Mouse (Mus musculus) forebrain, embryonic 11.5 days (tissue): ENCODE results near the gene Arhgap44. TPM values are rescaled to one million over a fixed set of nuclear protein-coding genes. Genes with fewer than 3 reads are reported as not detected.

ENCODE experiments used
- ATAC-seq: fragments of 200-750 bp; cut with Nextera tagmentation; replicated peaks from 2 replicates; pipeline ENCODE4 v1.8.0; 2017; ENCODE audit warnings: moderate TSS enrichment; ENCODE audit not compliant: low FRiP score
- DNase-seq: peaks from one replicate; pipeline ENCODE4 v3.0.0-alpha.2; 2017; ENCODE audit warnings: low spot score
- H3K27ac ChIP-seq: fragments of 300-500 bp; sonication (generic); 2 replicates; pipeline ENCODE4 v1.5.1; 2014; ENCODE audit warnings: low read depth, low read length
- H3K27me3 ChIP-seq: fragments of 300-500 bp; sonication (generic); 2 replicates; pipeline ENCODE4 v1.6.1; 2014; ENCODE audit warnings: mild to moderate bottlenecking, low read length, mixed read lengths; ENCODE audit not compliant: control insufficient read depth, insufficient read depth
- H3K36me3 ChIP-seq: fragments of 300-500 bp; sonication (generic); 2 replicates; pipeline ENCODE4 v1.6.1; 2014; ENCODE audit warnings: mild to moderate bottlenecking, low read length, moderate library complexity, mixed read lengths; ENCODE audit not compliant: control insufficient read depth, insufficient read depth
- H3K4me1 ChIP-seq: fragments of 300-500 bp; sonication (generic); replicated peaks from 2 replicates; pipeline ENCODE4 v1.6.1; 2014; ENCODE audit warnings: low read length, mixed read lengths; ENCODE audit not compliant: control insufficient read depth, insufficient read depth
- H3K4me2 ChIP-seq: fragments of 300-500 bp; sonication (generic); 2 replicates; pipeline ENCODE4 v1.6.1; 2014; ENCODE audit warnings: low read depth, mild to moderate bottlenecking, low read length, moderate library complexity, mixed read lengths; ENCODE audit not compliant: severe bottlenecking
- H3K4me3 ChIP-seq: fragments of 300-500 bp; sonication (generic); 2 replicates; pipeline ENCODE4 v1.5.1; 2014; ENCODE audit warnings: low read depth, low read length
- H3K9ac ChIP-seq: fragments of 300-500 bp; sonication (generic); 2 replicates; pipeline ENCODE4 v1.6.1; 2014; ENCODE audit warnings: low read length
- H3K9me3 ChIP-seq: fragments of 300-500 bp; sonication (generic); 2 replicates; pipeline ENCODE4 v1.6.1; 2016; ENCODE audit warnings: low read length, mixed read lengths; ENCODE audit not compliant: control insufficient read depth
- WGBS: fragments of 180-500 bp; shearing (Covaris S2); extraction: QIAGEN DNeasy Blood & Tissue Kit; methylation state at CpG from one replicate; pipeline ENCODE4 v1.1.7; 2014; 5-methylcytosine and 5-hydroxymethylcytosine counted together
- polyA plus RNA-seq: library from polyadenylated mRNA; unstranded; fragments of >200 nt; fragmentation: Nextera tagmentation; extraction: Ambion mirVana; gene quantifications from 2 replicates; pipeline ENCODE4 v1.2.1, GENCODE M21; 2014

Arhgap44 gene
- polyA plus RNA-seq, 1 experiment from 2014 or later, result 4.5 TPM

- Histone ChIP-seq H3K4me1 (no peaks in the 10 kb centered on the region), H3K4me3 (no peak overlapping the region), H3K27me3 (no peaks in the 10 kb centered on the region), H3K9ac (no peak overlapping the region), H3K4me2 (no peak overlapping the region), H3K36me3 (no peaks in the 10 kb centered on the region), H3K9me3 (no peaks in the 10 kb centered on the region), H3K27ac (no peak overlapping the region)
- 73% methylated on average over 7 of the region's 7 CpGs for WGBS
- no peak for ATAC-seq
- no peak for DNase-seq
Observed at GRCm38 (mm10) chr11:65058224-65058908, 104.4 kb downstream of the Arhgap44 start.

- H3K4me2 ChIP-seq, result no peak overlapping the region
- no peak overlapping the region for H3K4me3 ChIP-seq
- no peaks in the 10 kb centered on the region for H3K9me3 ChIP-seq
- no peaks in the 10 kb centered on the region for H3K27me3 ChIP-seq
- WGBS, result 94% methylated on average over 7 of the region's 7 CpGs
- ATAC-seq, result no peak
- H3K4me1 ChIP-seq, result no peaks in the 10 kb centered on the region
- no peak for DNase-seq
- no peak overlapping the region for H3K9ac ChIP-seq
- H3K27ac ChIP-seq, result no peak overlapping the region
- H3K36me3 ChIP-seq, result no peaks in the 10 kb centered on the region
Observed at GRCm38 (mm10) chr11:65055596-65055995, 107.2 kb downstream of the Arhgap44 start.

GRCm38 (mm10) chr11:65054216-65054615 is 108.5 kb downstream of the Arhgap44 start:
- DNase-seq, result no peak
- Histone ChIP-seq H3K4me1 (no peaks in the 10 kb centered on the region), H3K9me3 (no peaks in the 10 kb centered on the region), H3K27me3 (no peaks in the 10 kb centered on the region), H3K36me3 (no peaks in the 10 kb centered on the region), H3K27ac (no peak overlapping the region), H3K9ac (no peak overlapping the region), H3K4me3 (no peak overlapping the region), H3K4me2 (no peak overlapping the region)
- 68% methylated on average over 5 of the region's 5 CpGs for WGBS
- ATAC-seq, result no peak

GRCm38 (mm10) chr11:65050819-65051218 is 111.9 kb downstream of the Arhgap44 start:
- Histone ChIP-seq H3K27me3 (no peaks in the 10 kb centered on the region), H3K36me3 (no peaks in the 10 kb centered on the region), H3K27ac (no peak overlapping the region), H3K9ac (no peak overlapping the region), H3K4me3 (no peak overlapping the region), H3K4me2 (no peak overlapping the region), H3K4me1 (no peaks in the 10 kb centered on the region), H3K9me3 (no peaks in the 10 kb centered on the region)
- ATAC-seq (no peak), DNase-seq (no peak)
- WGBS, result 91% methylated on average over 5 of the region's 5 CpGs

GRCm38 (mm10) chr11:65049090-65049489 is 113.7 kb downstream of the Arhgap44 start:
- ATAC-seq (no peak), DNase-seq (no peak)
- no peak overlapping the region for H3K9ac ChIP-seq
- no peaks in the 10 kb centered on the region for H3K4me1 ChIP-seq
- no peak overlapping the region for H3K4me2 ChIP-seq
- WGBS, result 89% methylated on average over 7 of the region's 7 CpGs
- no peaks in the 10 kb centered on the region for H3K36me3 ChIP-seq
- H3K9me3 ChIP-seq, result no peaks in the 10 kb centered on the region
- H3K27ac ChIP-seq, result no peak overlapping the region
- no peaks in the 10 kb centered on the region for H3K27me3 ChIP-seq
- no peak overlapping the region for H3K4me3 ChIP-seq

- WGBS, result 69% methylated on average over 6 of the region's 6 CpGs
- H3K27me3 ChIP-seq, result no peaks in the 10 kb centered on the region
- H3K9me3 ChIP-seq, result no peaks in the 10 kb centered on the region
- H3K9ac ChIP-seq, result no peak overlapping the region
- no peak overlapping the region for H3K27ac ChIP-seq
- DNase-seq (no peak), ATAC-seq (no peak)
- no peak overlapping the region for H3K4me2 ChIP-seq
- no peaks in the 10 kb centered on the region for H3K36me3 ChIP-seq
- no peak overlapping the region for H3K4me3 ChIP-seq
- no peaks in the 10 kb centered on the region for H3K4me1 ChIP-seq
Observed at GRCm38 (mm10) chr11:65040556-65040955, 122.2 kb downstream of the Arhgap44 start.

GRCm38 (mm10) chr11:65039517-65040095 is 123.2 kb downstream of the Arhgap44 start:
- no peak for ATAC-seq
- Histone ChIP-seq H3K4me2 (no peak overlapping the region), H3K4me1 (no peaks in the 10 kb centered on the region), H3K9me3 (no peaks in the 10 kb centered on the region), H3K27ac (no peak overlapping the region), H3K4me3 (no peak overlapping the region), H3K36me3 (no peaks in the 10 kb centered on the region), H3K9ac (no peak overlapping the region), H3K27me3 (no peaks in the 10 kb centered on the region)
- 65% methylated on average over 12 of the region's 12 CpGs for WGBS
- no peak for DNase-seq

GRCm38 (mm10) chr11:65038996-65039395 is 123.8 kb downstream of the Arhgap44 start:
- ATAC-seq, result no peak
- Histone ChIP-seq H3K9ac (no peak overlapping the region), H3K4me2 (no peak overlapping the region), H3K36me3 (no peaks in the 10 kb centered on the region), H3K4me3 (no peak overlapping the region), H3K4me1 (no peaks in the 10 kb centered on the region), H3K9me3 (no peaks in the 10 kb centered on the region), H3K27me3 (no peaks in the 10 kb centered on the region), H3K27ac (no peak overlapping the region)
- DNase-seq, result no peak
- WGBS, result 62% methylated on average over 2 of the region's 2 CpGs

GRCm38 (mm10) chr11:65032221-65032620 is 130.5 kb downstream of the Arhgap44 start:
- WGBS, result 97% methylated on average over 7 of the region's 7 CpGs
- no peak for DNase-seq
- ATAC-seq, result no peak
- H3K4me1 ChIP-seq, result no peaks in the 10 kb centered on the region
- no peak overlapping the region for H3K4me2 ChIP-seq
- H3K27me3 ChIP-seq, result no peaks in the 10 kb centered on the region
- H3K9ac ChIP-seq, result no peak overlapping the region
- H3K9me3 ChIP-seq, result no peaks in the 10 kb centered on the region
- no peaks in the 10 kb centered on the region for H3K36me3 ChIP-seq
- H3K27ac ChIP-seq, result no peak overlapping the region
- no peak overlapping the region for H3K4me3 ChIP-seq
